Mouse (Mus musculus) thymus, adult 2 months (tissue): ENCODE results near the gene Nanp. TPM values are rescaled to one million over a fixed set of nuclear protein-coding genes. Genes with fewer than 3 reads are reported as not detected.

Experiments
- DNase-seq: peaks from one replicate; pipeline ENCODE4 v3.0.0; 2021
- H3K27ac ChIP-seq: fragments of 200-500 bp; 2 replicates; pipeline ENCODE4 v1.5.1; 2012; ENCODE audit warnings: low read length, control low read depth; ENCODE audit not compliant: control insufficient read depth, insufficient read depth
- H3K27me3 ChIP-seq: fragments of 200-500 bp; 2 replicates; pipeline ENCODE4 v1.6.1; 2012; ENCODE audit warnings: mild to moderate bottlenecking, low read length, moderate library complexity, mixed read lengths; ENCODE audit not compliant: control insufficient read depth, insufficient read depth
- H3K36me3 ChIP-seq: fragments of 200-500 bp; 2 replicates; pipeline ENCODE4 v1.6.1; 2012; ENCODE audit warnings: mild to moderate bottlenecking, low read length, moderate library complexity; ENCODE audit not compliant: control insufficient read depth, insufficient read depth
- H3K4me1 ChIP-seq: fragments of 200-500 bp; replicated peaks from 2 replicates; pipeline ENCODE4 v1.6.1; 2012; ENCODE audit warnings: low read length; ENCODE audit not compliant: control insufficient read depth, insufficient read depth
- H3K4me3 ChIP-seq: fragments of 200-500 bp; 2 replicates; pipeline ENCODE4 v1.5.1; 2012; ENCODE audit warnings: mild to moderate bottlenecking, low read length, control low read depth, moderate library complexity; ENCODE audit not compliant: control insufficient read depth, insufficient read depth
- CTCF ChIP-seq: fragments of 200-500 bp; IDR thresholded peaks from 2 replicates; pipeline ENCODE4 v1.5.1; 2012; ENCODE audit warnings: mild to moderate bottlenecking, control low read depth, low read length, moderate library complexity, borderline replicate concordance; ENCODE audit not compliant: control insufficient read depth, poor library complexity, insufficient read depth; ENCODE audit errors: extremely low read depth
- POLR2A ChIP-seq: fragments of 200-500 bp; IDR thresholded peaks from 2 replicates; pipeline ENCODE4 v1.6.1; 2012; ENCODE audit warnings: mild to moderate bottlenecking, low read length, control low read depth, moderate library complexity; ENCODE audit not compliant: control insufficient read depth, poor library complexity, insufficient read depth; ENCODE audit errors: extremely low read depth
- WGBS: fragments of 180-500 bp; shearing (Covaris S2); methylation state at CpG from one replicate; pipeline ENCODE4 v1.1.7; 2018; 5-methylcytosine and 5-hydroxymethylcytosine counted together
- polyA plus RNA-seq: library from polyadenylated mRNA; depleted of rRNA; stranded (reverse); fragments of >200 nt; gene quantifications from 2 replicates; pipeline ENCODE4 v1.2.3, GENCODE M21; 2012

Gene Nanp
- polyA plus RNA-seq, 1 experiment: 3.0 TPM

DNA sequence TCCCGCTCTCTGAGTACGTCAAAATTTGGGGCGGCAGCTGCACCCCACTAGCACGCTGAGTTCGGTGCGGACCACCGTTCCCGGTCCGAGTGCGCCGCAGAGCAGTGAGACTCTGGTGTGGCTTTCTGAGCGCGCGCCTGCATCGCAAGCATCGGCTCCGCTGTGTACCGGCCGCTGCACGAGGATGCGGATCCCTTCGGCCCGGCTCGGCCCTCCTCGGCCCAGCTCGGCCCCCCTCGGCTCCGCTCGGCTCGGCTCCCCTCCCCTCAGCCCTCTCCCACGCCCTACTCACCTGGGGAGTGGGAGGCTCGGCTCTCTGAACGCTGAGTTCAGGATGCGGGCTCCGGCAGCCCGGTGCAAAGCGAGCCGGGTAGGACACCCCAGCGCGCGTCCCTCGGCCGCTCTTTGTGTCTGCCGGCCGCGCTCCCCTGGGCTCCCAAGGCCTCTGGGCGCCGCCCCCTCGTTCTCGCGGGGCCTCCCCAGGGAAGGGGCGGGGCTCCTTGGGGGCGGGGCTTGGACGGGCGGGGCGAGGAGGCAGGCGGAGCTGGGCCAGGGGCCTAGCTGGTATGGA, 30.2 kb downstream of the Nanp start:
- no peak for TF ChIP-seq CTCF
- WGBS: 1% methylated on average over 57 of the region's 57 CpGs
- Histone ChIP-seq H3K27me3 (peaks cover 14% of the 10 kb centered on the region; the same call in 1 of the 2 replicates), H3K4me1 (no peaks in the 10 kb centered on the region), H3K27ac (no peak overlapping the region), H3K4me3 (peak overlapping the region; percentile 35), H3K36me3 (no peaks in the 10 kb centered on the region)
- DNase-seq: peak; percentile 5

DNA sequence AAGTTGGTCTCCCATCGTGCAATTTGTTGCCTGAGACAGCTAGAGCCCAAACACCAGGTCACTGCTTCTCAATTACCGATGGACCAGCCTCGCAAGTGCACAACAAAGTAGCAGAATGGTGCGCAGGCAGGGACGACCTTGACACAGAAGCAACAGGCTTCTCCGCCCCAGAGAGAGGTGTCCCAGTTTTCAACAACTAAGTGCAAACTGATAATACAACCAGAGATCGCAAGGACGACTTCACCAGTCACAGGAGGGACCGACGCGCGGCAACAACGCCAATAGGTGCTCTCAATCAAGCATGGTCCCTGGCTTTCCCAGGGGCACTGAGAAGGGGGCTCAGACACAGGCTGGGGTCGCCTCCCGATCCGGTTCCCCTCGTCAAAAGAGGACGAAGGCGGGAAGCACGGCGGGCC, 30.7 kb downstream of the Nanp start:
- Histone ChIP-seq H3K36me3 (no peaks in the 10 kb centered on the region), H3K4me1 (no peaks in the 10 kb centered on the region), H3K27ac (no peak overlapping the region), H3K27me3 (peaks cover 14% of the 10 kb centered on the region; the same call in 1 of the 2 replicates), H3K4me3 (peak overlapping the region; percentile 35)
- 3% methylated on average over 21 of the region's 21 CpGs for WGBS
- no peak for DNase-seq
- TF ChIP-seq CTCF: no peak
- TF ChIP-seq POLR2A: no peak

DNA sequence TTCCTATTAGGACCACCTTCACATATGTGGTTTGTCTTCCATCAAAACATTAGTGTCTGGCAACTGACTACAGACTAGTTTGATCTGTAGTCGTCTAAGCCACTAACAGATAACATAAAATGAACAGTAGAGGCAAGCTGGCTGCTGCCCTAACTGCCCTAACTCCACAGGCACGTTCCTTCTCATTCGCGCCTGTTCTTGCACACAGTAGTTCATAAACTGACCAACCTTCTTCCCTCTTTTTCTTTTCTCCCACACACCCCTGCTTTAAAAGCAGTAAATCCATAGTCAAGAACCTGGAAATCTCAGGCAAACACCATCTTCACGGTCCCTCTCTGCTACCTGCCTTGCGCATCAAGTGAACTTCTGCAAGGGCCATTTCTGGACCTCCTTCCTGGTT, 31.2 kb downstream of the Nanp start:
- Histone ChIP-seq H3K27me3 (peaks cover 14% of the 10 kb centered on the region; the same call in 1 of the 2 replicates), H3K4me1 (no peaks in the 10 kb centered on the region), H3K4me3 (no peak overlapping the region), H3K36me3 (no peaks in the 10 kb centered on the region), H3K27ac (no peak overlapping the region)
- DNase-seq: no peak
- TF ChIP-seq POLR2A (no peak), CTCF (no peak)
- WGBS: 58% methylated on average over 6 of the region's 6 CpGs

DNA sequence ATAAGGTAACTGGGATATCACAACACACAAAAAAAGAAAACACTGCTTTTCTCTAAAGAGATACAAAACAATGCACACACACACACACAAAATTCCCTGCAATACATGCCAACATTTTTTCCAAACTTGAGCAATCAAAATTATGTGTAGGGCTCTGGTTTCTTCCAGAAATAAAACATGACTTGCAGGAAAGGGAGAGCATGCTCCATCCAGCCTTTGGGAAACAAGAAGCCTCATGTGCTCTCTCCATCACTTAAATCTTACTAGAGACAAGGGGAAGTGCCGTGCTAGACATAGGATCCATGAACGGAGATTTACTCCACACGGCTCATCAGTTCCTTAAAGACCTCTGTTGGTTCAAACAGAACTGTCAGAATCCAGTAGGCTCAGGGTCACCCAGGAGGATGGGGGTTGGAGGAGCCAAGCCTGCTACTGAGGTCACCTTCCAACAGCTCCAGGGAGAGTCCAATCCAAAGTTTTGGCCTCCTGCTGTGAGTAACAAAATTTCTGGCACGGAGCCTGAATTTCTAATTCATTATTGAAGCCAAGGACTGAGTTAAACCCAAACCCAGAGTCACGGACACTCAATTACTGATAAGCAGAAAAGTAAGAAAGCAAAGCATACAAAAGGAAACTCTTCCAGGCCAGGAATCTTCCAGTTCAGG, 32.8 kb downstream of the Nanp start:
- WGBS: 87% methylated on average over 5 of the region's 5 CpGs
- Histone ChIP-seq H3K4me1 (no peaks in the 10 kb centered on the region), H3K27ac (no peak overlapping the region), H3K4me3 (no peak overlapping the region), H3K36me3 (no peaks in the 10 kb centered on the region), H3K27me3 (peaks cover 14% of the 10 kb centered on the region; the same call in 1 of the 2 replicates)
- DNase-seq: no peak
- no peak for TF ChIP-seq POLR2A
- TF ChIP-seq CTCF: no peak

DNA sequence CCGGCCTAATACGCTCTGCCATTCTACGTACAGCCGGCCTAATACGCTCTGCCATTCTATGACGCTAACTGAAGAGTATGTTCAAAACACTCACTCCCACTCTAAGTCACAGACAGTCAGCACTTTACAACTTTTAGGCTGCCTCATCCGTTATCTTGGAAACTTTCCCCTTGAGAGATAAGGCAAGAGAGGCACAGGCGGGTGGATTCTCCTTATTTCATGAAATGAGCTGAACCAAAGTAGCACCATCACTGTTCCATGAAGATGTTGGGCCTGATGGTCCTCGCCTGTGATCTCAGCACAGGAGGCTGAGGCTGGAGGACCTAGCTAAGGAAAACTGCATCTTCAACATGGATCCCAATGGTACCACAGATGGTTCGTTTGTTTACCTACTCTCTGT, 34.8 kb downstream of the Nanp start:
- H3K4me3 ChIP-seq: no peak overlapping the region
- no peak overlapping the region for H3K27ac ChIP-seq
- TF ChIP-seq CTCF (no peak), POLR2A (no peak)
- H3K4me1 ChIP-seq: no peaks in the 10 kb centered on the region
- H3K36me3 ChIP-seq: no peaks in the 10 kb centered on the region
- 93% methylated on average over 10 of the region's 10 CpGs for whole genome bisulfite sequencing
- peaks cover 10% of the 10 kb centered on the region; the same call in 1 of the 2 replicates for H3K27me3 ChIP-seq
- DNase-seq: no peak

DNA sequence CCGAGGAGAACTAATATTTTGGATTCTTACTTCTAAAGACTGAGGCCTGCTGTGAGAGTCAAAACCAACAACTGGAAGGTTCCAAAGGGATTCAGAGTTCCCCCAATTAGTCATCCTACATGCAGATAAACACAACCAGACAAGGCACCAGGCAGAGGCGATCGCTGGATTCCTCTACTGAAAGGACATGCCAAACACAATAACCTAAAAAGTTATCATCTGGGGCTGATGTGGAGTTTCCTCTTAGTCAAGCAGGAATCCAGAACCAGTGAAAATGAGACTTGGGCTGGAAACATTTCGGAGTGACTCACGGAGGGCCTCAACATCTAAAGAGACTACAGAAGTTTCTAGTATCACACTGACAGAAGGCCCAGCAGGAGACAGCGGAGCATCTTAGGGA, 35.4 kb downstream of the Nanp start:
- Histone ChIP-seq H3K27me3 (peaks cover 7% of the 10 kb centered on the region; the same call in 1 of the 2 replicates), H3K27ac (no peak overlapping the region), H3K4me3 (no peak overlapping the region), H3K36me3 (no peaks in the 10 kb centered on the region), H3K4me1 (no peaks in the 10 kb centered on the region)
- no peak for DNase-seq
- no peak for TF ChIP-seq POLR2A
- no peak for TF ChIP-seq CTCF
- WGBS: 92% methylated on average over 6 of the region's 6 CpGs

DNA sequence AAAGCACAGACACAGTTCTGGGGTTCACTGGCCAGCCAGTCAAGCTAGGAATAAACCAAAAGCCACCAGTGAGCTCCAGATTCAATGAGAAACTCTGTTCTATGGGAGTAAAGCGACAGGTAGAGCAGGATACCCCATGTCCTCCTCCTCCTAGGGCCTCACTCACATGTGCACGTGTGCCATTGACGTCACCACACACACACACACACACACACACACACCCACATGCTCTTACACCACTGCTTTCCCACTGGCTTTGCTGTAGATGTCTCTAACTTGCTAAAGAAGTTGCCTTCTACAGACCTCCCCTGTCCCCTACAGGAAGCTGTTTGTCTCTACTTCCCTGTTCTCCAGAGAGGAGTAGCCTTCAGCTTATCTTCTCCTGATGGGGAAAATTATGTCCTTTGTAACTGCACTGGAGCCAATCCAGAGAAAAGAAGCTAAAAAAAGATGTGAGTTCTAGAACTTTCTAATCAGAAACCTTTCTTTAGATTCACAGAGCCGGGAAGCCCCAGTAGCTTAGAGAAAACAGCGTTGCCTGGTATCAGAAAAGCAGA, 37.5 kb downstream of the Nanp start:
- Histone ChIP-seq H3K36me3 (no peaks in the 10 kb centered on the region), H3K4me1 (no peaks in the 10 kb centered on the region), H3K27me3 (no peaks in the 10 kb centered on the region), H3K4me3 (no peak overlapping the region), H3K27ac (no peak overlapping the region)
- TF ChIP-seq CTCF (no peak), POLR2A (no peak)
- WGBS: 68% methylated on average over 5 of the region's 5 CpGs
- DNase-seq: no peak
